Mouse (Mus musculus) lung, postnatal 0 days (tissue): ENCODE results near the gene Gm30191. TPM values are rescaled to one million over a fixed set of nuclear protein-coding genes. Genes with fewer than 3 reads are reported as not detected.

Source experiments
- ATAC-seq: fragments of 200-750 bp; cut with Nextera tagmentation; 2 replicates; pipeline ENCODE4 v1.8.0; 2017; ENCODE audit warnings: moderate library complexity
- DNase-seq: peaks from one replicate; pipeline ENCODE4 v3.0.0-alpha.2; 2016; ENCODE audit warnings: low spot score
- H3K27ac ChIP-seq: fragments of 300-500 bp; sonication (generic); 2 replicates; pipeline ENCODE4 v1.5.1; 2014; ENCODE audit warnings: antibody characterized with exemption, mild to moderate bottlenecking, low read length, mixed read lengths
- H3K27me3 ChIP-seq: fragments of 300-500 bp; sonication (generic); replicated peaks from 2 replicates; pipeline ENCODE4 v1.6.1; 2014; ENCODE audit warnings: low read length, mixed read lengths; ENCODE audit not compliant: insufficient read depth
- H3K36me3 ChIP-seq: fragments of 300-500 bp; sonication (generic); 2 replicates; pipeline ENCODE4 v1.6.1; 2014; ENCODE audit warnings: low read length, mixed read lengths; ENCODE audit not compliant: insufficient read depth
- H3K4me1 ChIP-seq: fragments of 300-500 bp; sonication (generic); 2 replicates; pipeline ENCODE4 v1.6.1; 2014; ENCODE audit warnings: antibody characterized with exemption, low read depth, low read length, mixed read lengths; ENCODE audit not compliant: insufficient read depth
- H3K4me2 ChIP-seq: fragments of 300-500 bp; sonication (generic); replicated peaks from 2 replicates; pipeline ENCODE4 v1.6.1; 2014; ENCODE audit warnings: low read depth, mild to moderate bottlenecking, low read length, moderate library complexity, mixed read lengths
- H3K4me3 ChIP-seq: fragments of 300-500 bp; sonication (generic); 2 replicates; pipeline ENCODE4 v1.5.1; 2014; ENCODE audit warnings: low read depth, low read length
- H3K9ac ChIP-seq: fragments of 300-500 bp; sonication (generic); replicated peaks from 2 replicates; pipeline ENCODE4 v1.6.1; 2014; ENCODE audit warnings: low read depth, mild to moderate bottlenecking
- H3K9me3 ChIP-seq: fragments of 300-500 bp; sonication (generic); 2 replicates; pipeline ENCODE4 v1.6.1; 2016; ENCODE audit warnings: low read length, mixed read lengths
- CTCF ChIP-seq: IDR thresholded peaks from 2 replicates; pipeline ENCODE4 v1.5.1; 2016; ENCODE audit warnings: antibody characterized with exemption, mild to moderate bottlenecking
- EP300 ChIP-seq: IDR thresholded peaks from 2 replicates; pipeline ENCODE4 v1.6.1; 2016; ENCODE audit warnings: antibody characterized with exemption, mild to moderate bottlenecking, control low read depth
- WGBS: fragments of 180-500 bp; shearing (Covaris S2); extraction: QIAGEN DNeasy Blood & Tissue Kit; methylation state at CpG from one replicate; pipeline ENCODE4 v1.1.7; 2014; 5-methylcytosine and 5-hydroxymethylcytosine counted together
- polyA plus RNA-seq: library from polyadenylated mRNA; unstranded; fragments of >200 nt; fragmentation: Nextera tagmentation; extraction: Ambion mirVana; gene quantifications from 2 replicates; pipeline ENCODE4 v1.2.1, GENCODE M21; 2015

Gene Gm30191
- polyA plus RNA-seq, 1 experiment from 2014 or later: not detected

DNA sequence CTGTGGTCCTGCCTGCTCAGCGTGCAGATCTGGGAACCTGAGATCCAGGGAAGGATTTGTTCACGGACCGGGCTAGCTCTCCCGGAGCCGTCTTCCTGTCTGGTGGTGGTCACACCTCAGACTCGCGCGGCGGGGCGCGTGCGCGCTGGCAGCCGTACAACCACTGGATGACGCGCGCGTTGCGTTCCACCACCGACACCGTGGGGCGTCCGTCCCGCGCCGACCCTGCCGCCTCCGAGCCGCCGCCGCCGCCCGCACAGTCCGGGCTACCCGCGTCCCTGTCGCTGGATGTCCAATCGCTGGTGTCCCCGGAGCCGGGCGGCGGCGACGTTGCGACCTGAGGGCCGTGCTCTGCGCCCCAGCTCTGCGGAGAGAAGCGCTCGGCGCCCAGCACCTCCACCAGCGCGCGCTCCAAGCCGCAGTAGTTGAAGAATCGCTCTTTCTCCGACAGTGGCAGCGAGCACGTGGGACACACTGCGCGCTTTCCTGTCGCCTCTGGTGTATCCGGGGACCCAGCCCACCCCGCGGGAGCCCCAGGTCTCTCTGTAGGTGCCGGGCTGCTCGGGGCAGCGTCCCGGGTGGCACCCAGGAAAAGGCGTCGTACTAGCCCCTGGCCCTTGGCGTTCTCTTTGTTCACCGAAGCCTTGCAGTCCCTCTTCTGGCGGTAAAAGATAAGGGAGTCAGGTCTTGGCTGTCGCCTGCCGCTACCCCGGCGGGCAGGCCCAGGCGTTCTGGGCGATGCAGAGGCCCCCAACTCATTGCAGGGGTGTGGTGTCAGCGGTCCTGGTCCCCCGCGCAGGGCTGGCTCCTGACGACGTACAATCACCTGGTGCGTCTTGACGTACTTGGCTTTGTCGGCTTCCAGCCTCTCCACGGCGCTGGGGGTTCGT is 4.8 kb downstream of the Gm30191 start:
- H3K27me3 ChIP-seq: peaks cover 24% of the 10 kb centered on the region
- no peak for TF ChIP-seq EP300
- TF ChIP-seq CTCF: no peak

DNA sequence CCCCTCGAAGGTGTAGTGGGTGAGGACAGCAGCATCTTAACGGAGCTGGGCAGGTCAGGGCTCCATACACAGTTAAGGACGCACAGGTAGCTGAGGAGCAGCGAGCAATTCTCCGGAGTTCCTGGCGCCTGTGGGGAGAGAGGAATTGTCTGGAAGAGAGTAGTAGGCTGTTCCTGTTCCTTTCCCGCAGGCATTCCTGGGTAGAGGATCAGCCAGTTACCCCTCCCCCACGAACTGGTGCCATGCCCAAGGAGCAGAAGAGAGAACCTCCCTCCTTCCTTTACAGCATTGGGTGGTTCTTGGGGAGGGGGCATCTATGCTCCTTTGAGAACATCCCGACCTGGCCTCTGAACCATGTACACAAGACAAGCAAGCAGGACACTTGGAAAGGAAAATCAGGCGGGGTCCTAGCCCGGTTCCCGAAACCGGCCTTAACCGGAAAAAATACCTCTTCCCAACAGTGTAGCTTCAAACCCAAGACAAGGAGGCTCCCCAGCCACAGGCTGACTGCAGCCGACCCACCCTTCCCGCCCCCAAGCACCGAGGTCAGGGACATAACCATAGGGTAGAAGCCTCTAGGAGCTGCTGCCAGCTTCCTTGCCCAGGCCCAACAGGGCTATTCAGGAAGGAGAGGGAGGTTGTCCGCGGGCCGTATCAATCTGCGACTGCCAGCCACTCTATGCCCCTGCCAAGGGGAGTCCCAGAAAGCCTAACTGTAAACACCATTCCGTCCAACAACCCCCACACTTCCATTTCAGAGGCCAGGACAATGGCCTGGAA is 5.6 kb downstream of the Gm30191 start:
- Histone ChIP-seq H3K4me3 (peak overlapping the region; percentile 43), H3K4me1 (peaks cover 20% of the 10 kb centered on the region), H3K4me2 (peak overlapping the region; percentile 84), H3K9me3 (no peaks in the 10 kb centered on the region), H3K27ac (peak overlapping the region; percentile 60), H3K27me3 (peaks cover 24% of the 10 kb centered on the region), H3K36me3 (no peaks in the 10 kb centered on the region), H3K9ac (no peak overlapping the region)
- DNase-seq: peak; percentile 44
- ATAC-seq: peak; percentile 54
- TF ChIP-seq CTCF (no peak), EP300 (peak; percentile 37; the same call in 1 of the 2 replicates)
- WGBS: 17% methylated on average over 22 of the region's 22 CpGs

More for the DNA sequence above, 4.8 kb downstream of the Gm30191 start:
- H3K9me3 ChIP-seq: no peaks in the 10 kb centered on the region
- 1% methylated on average over 86 of the region's 91 CpGs for WGBS
- H3K36me3 ChIP-seq: no peaks in the 10 kb centered on the region
- peak overlapping the region; percentile 43 for H3K4me3 ChIP-seq
- no peak overlapping the region for H3K9ac ChIP-seq
- no peak for ATAC-seq
- peaks cover 20% of the 10 kb centered on the region for H3K4me1 ChIP-seq
- DNase-seq: no peak
- peak overlapping the region; percentile 38 for H3K27ac ChIP-seq
- peak overlapping the region; percentile 84 for H3K4me2 ChIP-seq

- TF ChIP-seq CTCF (no peak), EP300 (no peak)
- peak overlapping the region; percentile 84 for H3K4me2 ChIP-seq
- ATAC-seq: no peak
- peak overlapping the region; percentile 23; the same call in 1 of the 2 replicates for H3K9ac ChIP-seq
- DNase-seq: no peak
- H3K9me3 ChIP-seq: no peaks in the 10 kb centered on the region
- peaks cover 24% of the 10 kb centered on the region for H3K27me3 ChIP-seq
- H3K36me3 ChIP-seq: no peaks in the 10 kb centered on the region
- peaks cover 20% of the 10 kb centered on the region for H3K4me1 ChIP-seq
- H3K4me3 ChIP-seq: peak overlapping the region; percentile 43
- H3K27ac ChIP-seq: peak overlapping the region; percentile 60
- WGBS: 27% methylated on average over 15 of the region's 15 CpGs
These were observed 6.4 kb downstream of the Gm30191 start for GRCm38 (mm10) chr4:134252911-134253721.

DNA sequence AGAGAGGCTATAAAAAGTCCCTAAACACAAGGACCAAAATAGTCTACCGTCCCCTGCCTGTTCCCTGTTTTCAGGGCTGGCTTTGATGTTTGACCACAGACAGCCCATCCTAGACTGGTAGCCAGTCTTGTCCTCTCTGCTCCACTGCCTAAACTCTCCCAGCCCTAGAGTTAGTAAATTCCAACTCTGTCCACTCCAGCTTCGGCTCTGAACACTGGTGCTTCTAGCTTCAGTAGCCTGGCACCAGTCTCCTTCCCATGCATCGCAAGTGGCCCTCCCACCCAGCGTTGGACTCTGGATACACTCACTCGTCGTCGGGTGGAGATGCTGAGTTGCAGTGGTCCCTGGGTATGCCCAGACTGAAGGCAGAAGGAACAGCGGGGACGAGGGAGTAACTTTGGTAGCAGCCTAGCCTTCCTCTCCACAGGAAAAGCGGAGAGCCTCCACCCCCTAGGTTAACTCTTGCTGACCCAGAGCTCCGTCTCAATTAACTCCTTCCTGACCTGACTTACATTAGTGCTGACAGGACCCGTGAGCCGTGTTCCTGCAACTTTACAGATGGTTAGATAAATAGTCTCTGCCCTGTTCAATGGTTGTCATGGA is 7.1 kb downstream of the Gm30191 start, which contains the start of gene Grrp1:
Gene Grrp1 (minus strand): TSS at position 385 of the 603 bp plus-strand sequence.
- Histone ChIP-seq H3K4me1 (peaks cover 20% of the 10 kb centered on the region), H3K9ac (peak within 1 kb of the TSS; percentile 23; the same call in 1 of the 2 replicates)
- WGBS: 2% methylated on average over 13 of the region's 13 CpGs

GRCm38 (mm10) chr4:134254835-134255234 is 8.1 kb downstream of the Gm30191 start:
- TF ChIP-seq CTCF (no peak), EP300 (no peak)
- Histone ChIP-seq H3K4me3 (no peak overlapping the region), H3K4me1 (peaks cover 20% of the 10 kb centered on the region), H3K36me3 (no peaks in the 10 kb centered on the region), H3K9me3 (no peaks in the 10 kb centered on the region), H3K27ac (no peak overlapping the region), H3K27me3 (peaks cover 24% of the 10 kb centered on the region), H3K4me2 (no peak overlapping the region), H3K9ac (no peak overlapping the region)
- ATAC-seq (no peak), DNase-seq (no peak)
- WGBS: 52% methylated on average over 3 of the region's 3 CpGs

More for the DNA sequence above, 7.1 kb downstream of the Gm30191 start, which contains the start of gene Grrp1:
- no peaks in the 10 kb centered on the region for H3K9me3 ChIP-seq
- H3K4me2 ChIP-seq: peak within 1 kb of the TSS; percentile 84
- H3K27ac ChIP-seq: peak within 1 kb of the TSS; percentile 60
- peaks cover 24% of the 10 kb centered on the region for H3K27me3 ChIP-seq
- peak; percentile 7; the same call in 1 of the 2 replicates for ATAC-seq
- TF ChIP-seq CTCF (no peak), EP300 (no peak)
- H3K4me3 ChIP-seq: peak within 1 kb of the TSS; percentile 43
- peak; percentile 45 for DNase-seq
- no peaks in the 10 kb centered on the region for H3K36me3 ChIP-seq
